Mouse (Mus musculus) heart, embryonic 15.5 days (tissue): ENCODE data around the gene 2010005H15Rik. TPM values are rescaled to one million over a fixed set of nuclear protein-coding genes. Genes with fewer than 3 reads are reported as not detected.
"Not testable (repeated sequence)": the region's sequence is repeated elsewhere in the genome, so short reads cannot be mapped to it uniquely, and the experiment has no call there.

Experiments used
- ATAC-seq: fragments of 200-750 bp; cut with Nextera tagmentation; replicated peaks from 2 replicates; pipeline ENCODE4 v1.8.0; 2017; ENCODE audit warnings: low read depth, moderate TSS enrichment; ENCODE audit not compliant: insufficient number of reproducible peaks, insufficient read depth, low FRiP score
- H3K27ac ChIP-seq: fragments of 300-500 bp; sonication (generic); 2 replicates; pipeline ENCODE4 v1.5.1; 2015; ENCODE audit warnings: mild to moderate bottlenecking, inconsistent platforms
- H3K27me3 ChIP-seq: fragments of 300-500 bp; sonication (generic); 2 replicates; pipeline ENCODE4 v1.6.1; 2015; ENCODE audit warnings: inconsistent platforms
- H3K36me3 ChIP-seq: fragments of 300-500 bp; sonication (generic); 2 replicates; pipeline ENCODE4 v1.6.1; 2015; ENCODE audit warnings: mild to moderate bottlenecking, inconsistent platforms
- H3K4me1 ChIP-seq: fragments of 300-500 bp; sonication (generic); replicated peaks from 2 replicates; pipeline ENCODE4 v1.6.1; 2015; ENCODE audit warnings: inconsistent platforms
- H3K4me2 ChIP-seq: fragments of 300-500 bp; sonication (generic); 2 replicates; pipeline ENCODE4 v1.6.1; 2015; ENCODE audit warnings: inconsistent platforms, mild to moderate bottlenecking, moderate library complexity
- H3K4me3 ChIP-seq: fragments of 300-500 bp; sonication (generic); 2 replicates; pipeline ENCODE4 v1.5.1; 2015; ENCODE audit warnings: mild to moderate bottlenecking, inconsistent platforms
- H3K9ac ChIP-seq: fragments of 300-500 bp; sonication (generic); 2 replicates; pipeline ENCODE4 v1.6.1; 2015; ENCODE audit warnings: mild to moderate bottlenecking, inconsistent platforms
- H3K9me3 ChIP-seq: fragments of 300-500 bp; sonication (generic); replicated peaks from 2 replicates; pipeline ENCODE4 v1.6.1; 2016; ENCODE audit warnings: inconsistent platforms
- WGBS: fragments of 180-500 bp; shearing (Covaris S2); methylation state at CpG from one replicate; pipeline ENCODE4 v1.1.7; 2015; ENCODE audit warnings: mixed read lengths; 5-methylcytosine and 5-hydroxymethylcytosine counted together
- polyA plus RNA-seq: library from polyadenylated mRNA; unstranded; fragments of >200 nt; fragmentation: Nextera tagmentation; extraction: Ambion mirVana; gene quantifications from 2 replicates; pipeline ENCODE4 v1.2.1, GENCODE M21; 2015

Gene 2010005H15Rik
- polyA plus RNA-seq, result not detected in 2 replicates

GRCm38 (mm10) chr16:36221168-36221567 lies at the start of gene 2010005H15Rik:
2010005H15Rik (plus strand) TSS chr16:36221468.
- not testable (repeated sequence) for H3K36me3 ChIP-seq, H3K9me3 ChIP-seq
- WGBS, result 84% methylated on average over 7 of the region's 7 CpGs

GRCm38 (mm10) chr16:36176108-36176507 lies 45.2 kb upstream of the 2010005H15Rik start:
- Histone ChIP-seq H3K36me3 (no peaks in the 10 kb centered on the region), H3K9me3 (no peaks in the 10 kb centered on the region), H3K4me2 (no peak overlapping the region), H3K27ac (no peak overlapping the region), H3K27me3 (no peaks in the 10 kb centered on the region), H3K9ac (no peak overlapping the region), H3K4me1 (no peaks in the 10 kb centered on the region), H3K4me3 (no peak overlapping the region)
- no peak for ATAC-seq

More at GRCm38 (mm10) chr16:36221168-36221567, at the start of gene 2010005H15Rik:
- not testable (repeated sequence) for H3K4me3 ChIP-seq, H3K4me1 ChIP-seq, H3K27ac ChIP-seq, H3K9ac ChIP-seq, ATAC-seq, H3K27me3 ChIP-seq, H3K4me2 ChIP-seq

- no peaks in the 10 kb centered on the region for H3K4me1 ChIP-seq
- no peak overlapping the region for H3K4me2 ChIP-seq
- no peak for ATAC-seq
- 73% methylated on average over 2 of the region's 2 CpGs for WGBS
- no peak overlapping the region for H3K4me3 ChIP-seq
- no peaks in the 10 kb centered on the region for H3K27me3 ChIP-seq
- no peaks in the 10 kb centered on the region for H3K9me3 ChIP-seq
- no peak overlapping the region for H3K9ac ChIP-seq
- no peaks in the 10 kb centered on the region for H3K36me3 ChIP-seq
- no peak overlapping the region for H3K27ac ChIP-seq
Measured at GRCm38 (mm10) chr16:36179910-36180309, 41.4 kb upstream of the 2010005H15Rik start.

GRCm38 (mm10) chr16:36183912-36184311 lies 37.4 kb upstream of the 2010005H15Rik start, which contains the start of gene Gm5483:
Gm5483 (plus strand) TSS chr16:36184212.
- H3K27ac ChIP-seq, H3K27me3 ChIP-seq, H3K36me3 ChIP-seq, H3K4me2 ChIP-seq, H3K9ac ChIP-seq, H3K4me3 ChIP-seq, H3K4me1 ChIP-seq, H3K9me3 ChIP-seq, ATAC-seq: not testable (repeated sequence)
- 65% methylated on average over 4 of the region's 4 CpGs for WGBS

GRCm38 (mm10) chr16:36199226-36199625 lies 22.0 kb upstream of the 2010005H15Rik start:
- no peaks in the 10 kb centered on the region for H3K27me3 ChIP-seq
- no peak overlapping the region for H3K4me3 ChIP-seq
- no peak for ATAC-seq
- no peaks in the 10 kb centered on the region for H3K4me1 ChIP-seq
- no peaks in the 10 kb centered on the region for H3K9me3 ChIP-seq
- H3K4me2 ChIP-seq, result no peak overlapping the region
- no peak overlapping the region for H3K27ac ChIP-seq
- no peak overlapping the region for H3K9ac ChIP-seq
- WGBS, result 51% methylated on average over 19 of the region's 19 CpGs
- no peaks in the 10 kb centered on the region for H3K36me3 ChIP-seq

GRCm38 (mm10) chr16:36203846-36204245 lies 17.4 kb upstream of the 2010005H15Rik start:
- H3K9ac ChIP-seq, result no peak overlapping the region
- H3K27ac ChIP-seq, result no peak overlapping the region
- H3K36me3 ChIP-seq, result no peaks in the 10 kb centered on the region
- no peaks in the 10 kb centered on the region for H3K4me1 ChIP-seq
- H3K9me3 ChIP-seq, result no peaks in the 10 kb centered on the region
- 61% methylated on average over 5 of the region's 5 CpGs for WGBS
- no peak overlapping the region for H3K4me3 ChIP-seq
- no peak overlapping the region for H3K4me2 ChIP-seq
- H3K27me3 ChIP-seq, result no peaks in the 10 kb centered on the region
- ATAC-seq, result no peak

- not testable (repeated sequence) for H3K36me3 ChIP-seq, H3K4me2 ChIP-seq, ATAC-seq, H3K9me3 ChIP-seq, H3K27ac ChIP-seq, H3K4me3 ChIP-seq, H3K4me1 ChIP-seq, H3K9ac ChIP-seq, H3K27me3 ChIP-seq
- 39% methylated on average over 2 of the region's 2 CpGs for WGBS
Measured at GRCm38 (mm10) chr16:36205684-36206083, 15.6 kb upstream of the 2010005H15Rik start.

GRCm38 (mm10) chr16:36209967-36210453 lies 11.3 kb upstream of the 2010005H15Rik start, which contains the start of gene Gm5416:
Gm5416 (plus strand) TSS chr16:36210403.
- no peak for ATAC-seq
- no peaks in the 10 kb centered on the region for H3K36me3 ChIP-seq
- no peaks in the 10 kb centered on the region for H3K27me3 ChIP-seq
- H3K4me1 ChIP-seq, result no peaks in the 10 kb centered on the region
- H3K4me3 ChIP-seq, result no peak within 1 kb of the TSS
- H3K9me3 ChIP-seq, result no peaks in the 10 kb centered on the region
- H3K9ac ChIP-seq, result no peak within 1 kb of the TSS
- H3K4me2 ChIP-seq, result no peak within 1 kb of the TSS
- WGBS, result 67% methylated on average over 2 of the region's 2 CpGs
- H3K27ac ChIP-seq, result no peak within 1 kb of the TSS

GRCm38 (mm10) chr16:36260585-36260984 lies 39.3 kb downstream of the 2010005H15Rik start:
- H3K27me3 ChIP-seq, ATAC-seq, H3K4me3 ChIP-seq, H3K9ac ChIP-seq, H3K27ac ChIP-seq, H3K36me3 ChIP-seq, H3K4me1 ChIP-seq, H3K4me2 ChIP-seq, H3K9me3 ChIP-seq: not testable (repeated sequence)

GRCm38 (mm10) chr16:36276796-36277195 lies 55.5 kb downstream of the 2010005H15Rik start, which contains the start of gene Stfa1:
Stfa1 (plus strand) TSS chr16:36276951.
- not testable (repeated sequence) for H3K4me2 ChIP-seq, H3K27ac ChIP-seq, H3K9ac ChIP-seq, H3K27me3 ChIP-seq, H3K9me3 ChIP-seq, ATAC-seq, H3K4me1 ChIP-seq, H3K36me3 ChIP-seq, H3K4me3 ChIP-seq
- WGBS, result 77% methylated on average over 4 of the region's 4 CpGs

- ATAC-seq, result no peak
- no peaks in the 10 kb centered on the region for H3K9me3 ChIP-seq
- H3K27ac ChIP-seq, result no peak overlapping the region
- H3K9ac ChIP-seq, result no peak overlapping the region
- H3K36me3 ChIP-seq, result no peaks in the 10 kb centered on the region
- no peak overlapping the region for H3K4me3 ChIP-seq
- H3K27me3 ChIP-seq, result no peaks in the 10 kb centered on the region
- 77% methylated on average over 4 of the region's 4 CpGs for WGBS
- no peaks in the 10 kb centered on the region for H3K4me1 ChIP-seq
- no peak overlapping the region for H3K4me2 ChIP-seq
Measured at GRCm38 (mm10) chr16:36289140-36289539, 67.9 kb downstream of the 2010005H15Rik start.
